Comparison of ENCODE assay signal across 10 mouse cellular contexts in the genomic region with DNA sequence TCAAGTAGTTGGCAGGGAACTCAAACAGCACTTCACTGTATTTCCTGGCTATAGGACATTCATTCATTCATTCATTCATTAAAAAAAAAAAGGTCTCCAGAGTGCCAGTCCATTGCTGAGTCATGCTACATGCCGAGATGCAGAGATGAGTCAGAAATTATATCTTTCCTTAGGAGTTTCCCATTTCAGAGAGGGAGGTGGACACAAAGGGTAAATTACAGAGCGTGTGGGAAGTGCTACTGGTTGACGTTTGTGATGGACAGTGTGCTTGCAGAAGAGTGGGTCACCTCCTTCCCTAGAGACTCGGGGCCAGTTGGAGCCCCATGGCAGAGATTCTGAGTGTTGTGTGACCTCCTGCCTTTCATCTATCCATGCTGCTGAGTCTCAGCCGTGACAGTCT. TPM values are rescaled to one million over a fixed set of nuclear protein-coding genes. Genes with fewer than 3 reads are reported as not detected.
DNase-seq lines count a peak whose midpoint lies in the region; ATAC-seq and TF ChIP-seq lines count a peak whose summit lies in the region.
"Had no signal": no experiment of that assay in that cellular context is flagged by ENCODE, and none has a peak within 500 bp of the region (broad histone marks: within the 10 kb centered on the region; RNA-seq: fewer than 3 reads in every experiment).

No protein-coding gene starts in this region.

- H3K4me1 ChIP-seq in ES-E14 (ENCODE audit: control insufficient read depth in 2 of 2, insufficient read depth in 2 of 2, low read length in 2 of 2, poor library complexity in 1 of 2): peaks cover 25 to 32% of the 10 kb centered on the region in 2 experiments
- peaks cover 33 to 56% of the 10 kb centered on the region in 2 experiments for H3K4me1 ChIP-seq in heart, embryonic 14.5 days (ENCODE audit: control insufficient read depth in 2 of 2, insufficient read depth in 2 of 2, low read length in 2 of 2)
- peaks cover 67% of the 10 kb centered on the region for H3K4me1 ChIP-seq in midbrain, embryonic 13.5 days (replicated peaks)

- DNase-seq in heart, adult 11 months: peak; percentile 88
- no peak for DNase-seq in heart, postnatal 25 days (ENCODE audit: low spot score)
- DNase-seq in ES-E14 (ENCODE audit: low read depth, low spot score): no peak
- no peak for DNase-seq in left cerebral cortex, adult 18-20 months (ENCODE audit: low spot score in 2 of 2)
- no peak for DNase-seq in spleen, postnatal 4 days (ENCODE audit: low spot score in 2 of 2)
- DNase-seq in kidney, postnatal 36 days: no peak
- DNase-seq: kidney, adult 11 months had no signal

- in situ Hi-C loops in ES-E14 (cut with MboI; ENCODE audit: low sequenced_read_pairs in 2 of 2, unreplicated experiment in 2 of 2): no loop called here

- no peaks in the 10 kb centered on the region; the same call in 1 of the 2 replicates for H3K36me3 ChIP-seq in ES-E14 (ENCODE audit: control insufficient read depth, insufficient read depth, low read length, poor library complexity, severe bottlenecking)
- H3K36me3 ChIP-seq in heart, embryonic 14.5 days (ENCODE audit: control insufficient read depth, insufficient read depth, low read length): no peaks in the 10 kb centered on the region
- H3K36me3 ChIP-seq in midbrain, embryonic 13.5 days: no peaks in the 10 kb centered on the region

- H3K4me3 ChIP-seq in ES-E14 (ENCODE audit: insufficient read depth in 1 of 2, low read depth in 1 of 2, low read length in 2 of 2, poor library complexity in 1 of 2, severe bottlenecking in 1 of 2): no peak overlapping the region
- H3K4me3 ChIP-seq in heart, embryonic 14.5 days (ENCODE audit: control insufficient read depth in 1 of 2, insufficient read depth in 1 of 2, low read depth in 1 of 2, low read length in 2 of 2): peak overlapping the region in 1 of 2 experiments; percentile 77; a peak in 1 of 4 replicates
- H3K4me3 ChIP-seq in midbrain, embryonic 13.5 days (replicated peaks): peak overlapping the region; percentile 93

- intact Hi-C loops in heart, postnatal 25 days (cut with DNase I): loop anchor here (5.0 kb wide), 1 partner anchor 125 kb away; no protein-coding TSS in a partner anchor

- H3K27ac ChIP-seq in ES-E14 (ENCODE audit: insufficient read depth, low read depth, low read length, poor library complexity, severe bottlenecking): peak overlapping the region; percentile 24; the same call in 1 of the 2 replicates
- no peak overlapping the region for H3K27ac ChIP-seq in heart, embryonic 14.5 days (replicated peaks in 1 of 2; ENCODE audit: control insufficient read depth in 1 of 2, insufficient read depth in 1 of 2, low read depth in 2 of 2, low read length in 2 of 2)
- no peak overlapping the region for H3K27ac ChIP-seq in midbrain, embryonic 13.5 days

- H3K27me3 ChIP-seq in heart, embryonic 14.5 days (ENCODE audit: control insufficient read depth, insufficient read depth, low read length): no peaks in the 10 kb centered on the region
- no peaks in the 10 kb centered on the region for H3K27me3 ChIP-seq in midbrain, embryonic 13.5 days

- H3K4me2 ChIP-seq in heart, embryonic 14.5 days (ENCODE audit: low read length): peak overlapping the region; percentile 86
- H3K4me2 ChIP-seq in midbrain, embryonic 13.5 days (replicated peaks): peak overlapping the region; percentile 83

- no peak overlapping the region for H3K9ac ChIP-seq in ES-E14 (ENCODE audit: insufficient read depth, low read depth, low read length, poor library complexity, severe bottlenecking)
- H3K9ac ChIP-seq in heart, embryonic 14.5 days (ENCODE audit: low read length): peak overlapping the region; percentile 93; the same call in 1 of the 2 replicates
- H3K9ac ChIP-seq in midbrain, embryonic 13.5 days (replicated peaks): peak overlapping the region; percentile 99

- WGBS in heart, embryonic 14.5 days: 25% methylated on average over 5 of the region's 5 CpGs
- 28% methylated on average over 5 of the region's 5 CpGs for WGBS in midbrain, embryonic 13.5 days

- no peaks in the 10 kb centered on the region for H3K9me3 ChIP-seq in ES-E14 (ENCODE audit: control insufficient read depth, insufficient read depth, low read depth, low read length)
- H3K9me3 ChIP-seq in heart, embryonic 14.5 days (ENCODE audit: control insufficient read depth, low read length): no peaks in the 10 kb centered on the region
- no peaks in the 10 kb centered on the region for H3K9me3 ChIP-seq in midbrain, embryonic 13.5 days

- ATAC-seq in heart, embryonic 14.5 days (ENCODE audit: insufficient number of reproducible peaks, insufficient read depth, low FRiP score, low read depth): no peak
- no peak for ATAC-seq in midbrain, embryonic 13.5 days

TF ChIP-seq in ES-E14, 5 proteins besides CTCF, POLR2A, EP300 and RAD21:
- TF ChIP-seq MAFK (IDR thresholded peaks at IDR 0.05; ENCODE audit: insufficient read depth, low read depth, low read length) (peak; percentile 57; the same call in 1 of the 2 replicates), ZC3H11A (IDR thresholded peaks at IDR 0.05; ENCODE audit: borderline replicate concordance, low read depth, low read length) (no peak)
TF ChIP-seq in ES-E14: peak in this region for 1.

RNA-seq across cellular contexts. Expression of gene Msantd3, which starts 2.6 kb away (rescaled TPM):
- 10 to 100 TPM; 21.4 to 21.5 TPM for total RNA-seq in heart, postnatal 25 days (2021)
- total RNA-seq in ES-E14 (2012; rRNA removed): 34.4 and 41.7 TPM in 2 replicates
- polyA plus RNA-seq in heart, embryonic 14.5 days (2014; fragmentation: Nextera tagmentation; extraction: Ambion mirVana): 26.7 and 28.9 TPM in 2 replicates
- 45.6 and 50.3 TPM in 2 replicates for polyA plus RNA-seq in midbrain, embryonic 13.5 days (2015; fragmentation: Nextera tagmentation; extraction: Ambion mirVana)
- 10 to 100 TPM; 18.1 to 19.7 TPM for total RNA-seq in left cerebral cortex, adult 18-20 months (2021)
- total RNA-seq: MEL had no signal

RNA-seq across cellular contexts. Expression of gene Tmeff1, which starts 42.6 kb away (rescaled TPM):
- 10 to 100 TPM; 11.6 to 12.0 TPM for total RNA-seq in heart, postnatal 25 days (2021)
- total RNA-seq in ES-E14 (2012; rRNA removed): 257 and 333 TPM in 2 replicates
- 35.7 and 41.8 TPM in 2 replicates for polyA plus RNA-seq in heart, embryonic 14.5 days (2014; fragmentation: Nextera tagmentation; extraction: Ambion mirVana)
- 196 and 263 TPM in 2 replicates for polyA plus RNA-seq in midbrain, embryonic 13.5 days (2015; fragmentation: Nextera tagmentation; extraction: Ambion mirVana)
- 100 to 1,000 TPM; 117 TPM for total RNA-seq in left cerebral cortex, adult 18-20 months (2021)
- total RNA-seq: MEL had no signal

Comparison
In these comparisons a context has a peak if more than half of its experiments do, and no peak if none do; other contexts are left out.
1. RNA of gene Tmeff1, which starts 42.6 kb away (total RNA-seq): 257 to 333 TPM in ES-E14 and 117 TPM in left cerebral cortex, adult 18-20 months; 11.6 to 12.0 TPM in heart, postnatal 25 days; every median in the first group is over 4 times any median in the second.